Mouse (Mus musculus) heart, adult 9 months (tissue): ENCODE data around the gene Hmgcr.
A peak's percentile ranks its signal among the peaks of the same experiment; 100 is the strongest.

Experiments
- DNase-seq, 2 experiments: peaks; one replicate each; pipeline ENCODE4 v3.0.0; 2022; ENCODE audit warnings: low spot score in 2 of 2

The Hmgcr gene

DNA sequence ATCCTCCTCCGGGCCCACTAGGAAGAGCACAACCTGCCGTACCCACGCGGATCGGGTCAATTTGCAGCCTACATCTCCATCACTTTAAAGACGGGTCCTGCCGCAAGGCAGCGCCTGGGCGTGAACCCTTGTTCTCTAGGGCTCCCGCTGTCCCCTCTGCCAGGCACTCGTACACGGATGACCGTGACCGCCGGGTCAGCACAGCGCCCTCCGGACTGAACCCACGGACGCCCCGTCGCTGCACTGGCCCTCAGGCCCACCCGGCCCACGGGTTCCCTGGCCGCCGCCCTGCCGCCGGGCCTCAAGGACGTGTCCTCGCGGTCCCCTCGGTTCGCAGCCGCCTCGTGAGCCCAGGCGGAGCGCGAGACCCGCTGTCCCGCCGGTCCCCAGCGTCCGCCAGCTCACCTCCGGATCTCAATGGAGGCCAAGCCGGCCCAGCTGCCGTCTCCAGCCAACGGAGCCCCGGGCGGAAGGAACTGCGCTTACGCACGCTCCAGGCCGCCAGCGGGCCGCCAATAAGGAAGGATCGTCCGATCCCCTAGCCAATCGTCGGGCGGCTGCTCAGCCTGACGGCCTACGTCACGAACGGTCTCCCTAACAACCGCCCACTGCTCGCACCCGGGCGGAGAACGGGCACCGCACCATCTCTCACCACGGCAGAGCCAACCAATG lies at the start of gene Hmgcr:
TSS of gene Hmgcr (minus strand) at position 531 of the 672 bp plus-strand sequence.
- peak; percentile 97 to 99 for DNase-seq

DNA sequence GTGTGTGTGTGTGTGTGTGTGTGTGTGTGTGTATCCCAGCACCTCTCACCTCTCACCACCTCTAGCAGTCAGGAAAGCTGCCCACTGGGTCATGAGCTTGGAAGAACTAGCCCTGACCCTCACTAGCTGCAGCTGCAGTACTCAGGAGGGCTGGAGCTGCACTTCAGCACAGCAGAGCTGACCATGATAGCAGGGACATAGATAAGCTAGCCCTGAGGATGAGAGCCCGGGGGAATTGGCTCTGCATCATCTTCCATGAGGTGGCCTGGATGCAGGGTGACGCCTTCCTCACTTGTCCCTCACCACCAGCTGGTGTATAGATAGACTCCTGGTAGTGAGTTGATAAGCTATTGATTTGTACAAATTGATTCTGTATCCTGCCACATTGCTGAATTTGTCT lies 49.3 kb upstream of the Hmgcr start:
- no peak for DNase-seq

DNA sequence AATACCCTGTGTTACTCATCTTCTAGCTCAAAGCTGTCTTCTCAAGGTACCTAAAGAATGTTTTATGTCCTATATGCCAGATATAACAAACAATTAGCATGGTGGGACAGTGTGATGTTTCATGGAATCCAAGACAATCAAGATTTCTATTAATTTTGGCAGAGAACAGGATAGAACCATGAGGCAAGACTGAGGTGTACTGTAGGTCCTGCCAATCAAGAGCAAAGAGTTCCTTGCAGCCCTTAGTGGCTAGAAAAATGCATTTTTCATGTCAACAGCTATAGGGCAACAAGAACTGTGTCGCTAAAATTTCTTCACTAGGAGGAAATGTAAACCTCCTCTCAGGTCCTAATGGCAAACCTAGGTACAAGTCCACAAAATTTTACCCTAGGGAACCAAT lies 47.1 kb upstream of the Hmgcr start:
- no peak for DNase-seq

DNA sequence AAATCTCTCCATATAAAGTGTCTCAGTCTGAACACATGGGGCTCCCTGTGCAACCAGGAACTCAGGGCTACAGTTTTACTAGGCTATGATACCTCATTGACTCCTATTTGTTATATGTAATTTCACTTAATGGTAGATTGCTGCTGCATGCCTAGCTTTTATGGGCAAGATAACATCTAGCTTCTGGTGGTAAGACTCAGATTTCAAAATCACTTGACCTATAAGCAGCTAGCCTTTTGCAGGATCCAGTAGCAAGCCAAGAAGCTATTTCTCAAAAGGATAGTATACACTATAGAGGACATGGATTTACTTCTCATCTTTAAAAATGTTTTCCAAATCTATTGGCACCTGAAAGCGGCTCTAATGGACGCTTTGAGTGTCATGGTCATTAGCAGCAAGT lies 45.6 kb upstream of the Hmgcr start:
- no peak for DNase-seq

DNA sequence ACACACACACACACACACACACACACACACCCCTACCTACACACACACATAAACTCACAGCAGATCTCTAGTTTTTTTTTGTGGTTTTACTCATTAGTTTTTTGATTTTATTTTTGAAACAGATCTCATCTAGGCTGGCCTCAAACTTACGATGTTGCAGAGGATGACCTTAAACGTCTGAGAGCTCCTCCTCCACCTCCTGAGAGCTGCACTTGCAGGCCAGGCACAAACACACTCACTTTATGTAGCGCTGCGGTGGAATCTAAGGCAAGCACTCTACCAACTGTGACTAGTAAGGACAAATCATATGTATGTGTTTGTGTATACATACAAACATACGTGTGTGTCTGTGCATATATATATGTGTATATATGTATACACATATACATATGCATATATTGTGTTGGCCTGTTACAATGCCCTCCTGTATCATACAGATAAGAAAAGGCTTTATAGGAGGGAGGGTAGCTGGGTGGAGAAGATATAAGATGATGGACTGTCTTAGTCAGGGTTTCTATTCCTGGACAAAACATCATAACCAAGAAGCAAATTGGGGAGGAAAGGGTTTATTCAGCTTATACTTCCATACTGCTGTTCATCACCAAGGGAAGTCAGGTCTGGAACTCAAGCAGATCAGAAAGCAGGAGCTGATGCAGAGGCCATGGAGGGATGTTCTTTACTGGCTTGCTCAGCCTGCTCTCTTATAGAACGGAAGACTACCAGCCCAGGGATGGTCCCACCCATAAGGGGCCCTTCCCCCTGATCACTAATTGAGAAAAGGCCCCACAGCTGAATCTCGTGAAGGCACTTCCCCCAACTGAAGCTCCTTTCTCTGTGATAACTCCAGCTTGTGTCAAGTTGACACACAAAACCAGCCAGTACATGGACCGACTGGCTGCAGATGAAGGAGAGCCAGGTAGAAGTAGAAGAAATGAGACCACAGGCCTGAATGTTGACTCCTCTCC lies 38.8 kb upstream of the Hmgcr start:
- DNase-seq, result no peak

DNA sequence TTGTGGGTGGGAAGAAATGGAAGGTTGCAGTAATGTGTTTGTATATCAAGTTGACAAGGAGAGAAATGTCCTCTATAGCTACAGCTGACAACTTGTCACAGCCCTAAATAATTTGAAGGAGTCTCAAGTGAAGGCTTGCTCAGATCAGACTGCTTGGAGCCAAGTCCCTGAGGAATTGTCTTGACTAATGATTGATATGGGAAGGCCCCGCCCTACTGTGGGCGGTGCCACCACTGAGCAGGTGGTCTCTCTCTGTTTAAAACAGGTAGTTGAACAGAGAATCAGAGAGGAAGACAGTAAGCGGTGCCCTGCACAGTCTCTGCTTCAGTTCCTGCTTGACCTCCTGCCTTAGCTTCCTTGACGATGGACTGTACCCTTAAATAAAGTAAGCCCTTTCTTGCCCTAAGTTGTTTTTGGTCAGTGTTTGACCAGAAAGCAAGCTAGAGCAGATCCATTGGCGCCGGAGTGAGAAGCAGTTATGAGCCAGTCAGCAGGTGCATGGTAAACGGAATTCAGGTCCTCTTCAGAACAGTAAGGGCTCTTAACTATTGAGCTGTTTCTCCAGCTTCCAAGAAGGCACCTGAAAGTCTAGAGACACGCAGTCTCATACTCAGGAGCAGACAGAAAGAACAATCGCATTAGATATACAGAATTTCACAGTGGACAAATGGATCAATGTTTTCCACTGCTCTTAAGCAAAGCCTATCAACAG lies 32.0 kb upstream of the Hmgcr start:
- no peak for DNase-seq

DNA sequence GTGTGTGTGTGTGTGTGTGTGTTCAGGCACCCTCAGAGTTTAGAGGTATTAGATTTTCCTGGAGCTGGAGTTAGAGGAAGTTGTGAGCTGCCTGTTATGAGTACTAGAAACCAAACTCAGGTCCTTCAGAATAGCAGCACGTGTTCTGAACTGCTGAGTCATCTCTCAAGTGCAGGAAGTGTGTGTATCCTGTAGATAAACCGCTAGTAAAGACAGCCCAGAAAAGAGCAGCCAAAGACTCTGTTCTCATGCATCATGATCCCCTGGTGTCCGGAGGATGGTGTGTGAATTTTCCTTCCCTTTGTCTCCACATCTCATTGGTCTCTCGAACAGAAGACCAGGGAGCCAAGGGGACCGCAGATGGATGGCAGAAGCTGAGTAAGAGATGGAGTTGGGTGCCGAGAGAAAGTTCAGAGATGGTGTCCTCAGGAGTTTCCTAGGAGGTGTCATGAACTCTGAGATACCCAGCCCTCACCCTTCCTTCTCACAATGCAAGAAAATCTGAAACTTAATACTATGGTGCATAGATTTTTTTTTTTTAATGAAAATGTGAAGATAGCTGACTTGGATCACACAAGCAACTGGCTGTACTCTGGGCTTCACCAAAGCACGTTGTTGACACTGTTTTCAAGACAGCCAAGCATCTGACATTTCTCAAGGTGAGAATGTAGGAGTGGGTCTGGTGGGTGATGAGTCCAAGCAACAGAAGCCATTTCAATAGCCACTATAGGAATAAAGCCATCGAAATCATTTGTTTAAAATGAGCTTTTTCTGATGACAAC lies 27.3 kb upstream of the Hmgcr start:
- peak; percentile 29 to 65 for DNase-seq

DNA sequence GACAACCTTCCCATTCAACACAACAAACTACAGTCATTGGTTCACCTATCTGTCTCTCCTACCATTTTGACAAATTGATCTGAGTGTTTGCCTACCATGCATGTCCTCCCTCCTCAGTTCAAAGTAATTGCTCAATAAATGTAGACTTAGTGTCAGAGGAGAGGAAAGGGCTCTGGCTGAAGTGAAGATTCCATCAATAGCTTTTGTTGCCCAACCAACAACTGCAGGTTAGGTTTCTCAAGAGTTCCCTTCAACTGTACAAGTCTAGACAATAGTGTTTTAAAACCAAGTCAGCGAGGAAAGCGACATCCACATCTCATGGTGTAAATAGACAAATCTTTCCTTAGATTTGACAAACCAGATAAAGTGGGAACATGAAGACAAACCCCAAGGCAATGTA lies 24.7 kb upstream of the Hmgcr start:
- DNase-seq, result no peak

DNA sequence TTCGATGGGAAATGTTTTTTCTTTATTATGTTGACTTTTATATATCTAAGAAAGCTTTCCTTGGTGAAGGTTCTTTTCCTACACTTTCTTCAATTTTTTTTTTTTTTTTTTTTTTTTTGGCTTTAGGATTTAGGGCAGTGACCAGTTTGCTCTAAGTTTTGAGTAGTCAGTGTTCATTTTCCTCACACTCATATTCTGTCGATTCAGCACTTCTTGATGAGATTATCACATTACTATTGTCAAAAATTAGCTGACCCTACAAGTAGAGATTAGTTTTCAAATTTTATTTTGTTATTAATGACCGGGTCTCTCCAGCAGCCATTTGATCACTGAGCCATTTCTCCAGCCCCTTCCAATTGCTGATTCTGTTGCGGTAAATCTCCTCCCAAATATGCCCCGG lies 19.2 kb upstream of the Hmgcr start:
- DNase-seq, result no peak

DNA sequence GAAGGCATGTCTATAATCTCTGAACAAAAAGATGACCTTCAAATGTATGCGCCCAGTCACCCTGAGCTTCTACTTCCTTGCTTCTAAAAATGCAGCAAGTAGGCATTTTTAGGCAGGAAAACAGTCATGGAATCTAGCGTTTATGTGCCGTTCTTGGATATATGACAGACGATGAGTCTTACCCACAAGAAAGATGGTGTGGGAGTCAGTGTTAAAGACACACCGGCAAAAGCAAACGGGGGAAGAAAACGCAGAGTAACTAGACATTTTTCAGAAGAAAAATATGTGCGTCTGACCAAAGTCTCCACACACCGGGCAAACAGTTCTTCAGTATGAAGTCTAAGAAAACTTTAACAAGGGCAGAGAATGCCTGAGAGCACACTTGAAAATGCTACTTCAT lies 16.5 kb upstream of the Hmgcr start:
- no peak for DNase-seq

DNA sequence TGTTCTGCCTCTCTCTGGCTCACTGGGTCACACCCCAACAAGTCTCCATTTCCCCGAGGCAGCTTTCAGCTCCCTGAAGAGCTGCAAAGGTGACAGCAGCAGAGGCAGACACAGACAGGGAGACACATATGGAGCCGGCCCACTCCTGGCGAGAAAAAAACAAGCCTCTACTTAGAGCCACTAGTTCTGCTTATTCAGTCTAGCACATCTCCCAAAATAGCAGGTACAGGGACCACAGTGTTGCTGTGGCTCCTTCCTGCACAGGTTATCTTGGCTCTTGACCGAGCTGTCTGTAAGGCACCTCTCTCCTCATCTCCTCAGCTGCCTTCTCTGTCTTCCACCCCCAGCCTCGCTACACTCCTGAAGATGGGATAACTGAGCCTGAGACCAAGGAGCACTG lies 14.0 kb upstream of the Hmgcr start:
- DNase-seq, result no peak

DNA sequence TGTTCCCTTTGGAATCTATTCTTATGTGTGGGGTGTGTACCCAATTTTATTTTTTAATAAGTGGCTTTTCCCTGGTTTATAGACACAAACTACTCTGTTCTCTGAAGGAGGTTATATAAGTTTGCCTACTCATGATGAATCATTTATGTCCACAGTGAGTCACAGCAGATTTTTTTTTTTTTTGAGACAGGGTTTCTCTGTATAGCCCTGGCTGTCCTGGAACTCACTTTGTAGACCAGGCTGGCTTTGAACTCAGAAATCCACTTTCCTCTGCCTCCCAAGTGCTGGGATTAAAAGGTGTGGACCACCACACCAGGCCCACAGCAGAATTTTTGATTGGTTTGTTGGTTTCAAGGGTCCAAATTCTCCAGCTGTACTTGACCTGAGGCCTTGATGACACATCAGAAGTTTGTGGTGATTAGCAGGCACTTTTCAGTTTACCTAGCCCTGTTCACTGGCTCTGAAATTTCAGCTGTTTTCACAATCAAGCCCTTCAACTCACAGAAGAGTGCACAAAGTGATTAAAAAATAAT lies 10.4 kb upstream of the Hmgcr start:
- no peak for DNase-seq

DNA sequence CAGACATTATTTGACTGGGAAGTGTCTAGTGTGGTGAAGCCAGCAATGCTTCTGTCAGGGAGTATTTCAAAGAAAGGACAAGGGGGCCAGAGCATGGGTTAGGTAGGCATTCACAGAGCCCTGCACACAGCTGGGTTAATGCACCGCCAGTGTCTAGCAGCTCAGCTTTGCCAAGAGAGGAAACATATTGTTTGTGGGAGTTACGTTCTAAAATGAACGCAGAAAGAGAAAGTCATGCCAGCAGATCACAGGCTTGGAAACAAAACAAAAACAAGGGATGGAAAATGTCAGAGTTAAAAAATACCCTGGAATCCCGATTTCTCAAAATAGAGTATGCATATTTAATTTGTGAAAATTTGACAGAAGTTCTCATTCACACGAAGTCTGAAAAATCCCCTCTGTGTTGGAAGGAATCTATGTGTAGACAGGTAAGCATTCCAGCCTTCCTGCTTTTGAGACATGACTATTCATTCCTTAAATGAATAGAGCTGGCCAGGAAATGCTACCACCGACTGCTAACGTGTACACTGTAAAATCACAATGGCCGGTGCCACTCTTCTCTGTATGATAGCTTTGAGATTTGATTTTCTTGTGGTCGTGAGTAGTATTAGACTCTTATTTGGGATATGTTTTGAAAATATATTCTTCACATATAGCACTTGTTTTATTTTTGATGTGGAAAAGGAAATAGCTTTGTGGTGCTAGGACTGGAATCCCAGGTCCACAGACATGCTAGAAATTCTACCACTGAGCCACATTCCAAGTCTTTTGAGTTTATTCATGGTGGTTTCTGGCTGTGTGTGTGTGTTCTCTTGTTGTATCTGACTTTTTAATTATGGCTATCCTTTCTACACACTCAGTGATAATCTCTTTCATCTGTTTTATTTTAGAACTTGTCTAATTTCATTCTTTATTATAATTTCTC lies 9.7 kb upstream of the Hmgcr start:
- DNase-seq, result no peak

DNA sequence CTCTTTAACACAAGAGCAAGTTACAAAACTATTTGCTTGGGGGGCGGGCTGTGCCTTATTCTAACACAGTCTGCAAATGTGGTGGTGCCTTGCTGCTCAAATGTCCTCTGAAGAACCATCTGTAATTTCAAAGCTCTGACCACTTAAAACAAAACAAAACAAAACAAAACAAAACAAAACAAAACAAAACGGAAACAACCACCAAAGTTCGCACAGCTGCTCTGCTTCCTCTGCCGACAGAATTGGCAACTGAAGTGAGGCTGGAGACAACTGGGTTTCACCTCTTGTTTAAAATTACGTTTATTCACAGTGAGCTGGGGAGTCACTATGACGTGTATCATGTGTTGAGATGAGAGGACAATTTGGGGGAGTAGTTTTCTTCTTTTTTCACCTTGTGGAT lies 7.9 kb upstream of the Hmgcr start:
- DNase-seq, result no peak

DNA sequence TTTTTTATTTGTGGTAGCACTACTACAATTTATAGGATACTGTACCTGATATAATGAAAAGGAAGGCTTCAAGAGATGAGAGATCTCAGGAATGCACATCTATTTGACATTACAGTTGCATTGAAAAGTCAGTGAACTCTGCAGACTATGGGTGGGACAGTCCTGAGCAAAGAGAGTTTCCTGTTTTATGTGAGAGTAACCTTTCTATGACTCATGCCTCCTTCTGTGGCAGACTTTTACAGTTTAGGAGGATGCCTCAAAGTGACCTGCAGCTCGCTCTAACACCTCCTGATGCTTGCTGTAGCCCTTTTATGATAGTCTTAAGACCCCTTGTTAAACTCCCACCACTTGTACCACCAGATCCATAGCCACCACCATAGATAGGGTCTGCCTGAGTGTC lies 6.3 kb upstream of the Hmgcr start:
- no peak for DNase-seq

DNA sequence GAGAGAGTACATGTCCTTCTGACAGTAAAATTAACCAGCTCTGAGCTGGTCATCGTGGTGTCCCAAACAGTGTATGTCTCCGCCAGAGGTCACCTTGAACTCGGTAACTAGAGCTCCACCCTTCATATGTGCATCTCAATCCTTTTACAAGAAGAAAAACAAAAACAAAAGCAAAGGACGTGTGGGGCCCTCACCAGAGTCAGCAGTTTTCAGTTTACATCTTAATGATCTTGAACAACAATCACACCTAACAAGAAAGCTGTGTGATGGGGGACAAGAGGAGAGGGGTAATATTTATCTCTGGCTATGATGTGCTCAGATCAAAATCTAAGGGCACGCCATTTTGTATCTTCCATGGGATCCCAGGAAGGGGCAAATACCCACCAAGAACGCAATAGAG lies 5.0 kb upstream of the Hmgcr start:
- DNase-seq, result no peak

DNA sequence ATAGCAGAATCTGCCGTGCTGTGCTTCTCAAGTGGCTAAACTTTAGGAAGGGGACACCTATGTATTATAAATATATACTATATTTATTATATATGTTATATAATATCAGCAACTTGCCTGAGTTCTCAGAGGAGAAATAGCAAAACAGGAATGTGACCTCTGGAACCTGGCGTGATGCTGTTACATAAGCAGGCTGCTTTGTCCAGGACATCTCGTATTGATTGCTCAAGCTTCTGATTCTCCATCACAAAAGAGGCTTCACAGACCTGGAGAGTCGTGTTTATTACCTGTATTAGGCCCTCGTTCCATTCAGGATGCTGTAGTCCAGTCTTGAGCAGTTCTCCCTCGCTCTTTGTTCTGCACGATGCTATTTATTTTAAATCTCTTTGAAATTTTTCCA lies 3.1 kb upstream of the Hmgcr start:
- no peak for DNase-seq

DNA sequence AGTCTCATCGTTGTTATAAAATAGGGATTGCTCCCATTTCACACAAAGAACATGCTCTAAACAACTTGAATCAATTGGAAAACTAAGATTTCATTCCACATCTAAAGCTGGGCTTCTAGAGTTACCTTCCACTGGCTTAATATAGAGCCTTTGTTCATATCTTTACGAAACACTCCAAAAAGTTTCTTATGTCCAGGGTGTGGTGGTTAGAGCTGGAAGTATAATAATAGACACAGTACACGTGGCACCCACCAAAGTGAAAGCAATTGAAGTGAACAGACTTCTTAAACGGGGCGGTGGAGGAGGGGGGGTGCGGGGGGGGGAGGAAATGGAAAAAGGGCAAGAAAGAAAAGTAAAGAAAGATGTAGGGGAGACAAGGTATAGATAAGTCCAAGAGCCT lies 1.5 kb upstream of the Hmgcr start:
- no peak for DNase-seq

DNA sequence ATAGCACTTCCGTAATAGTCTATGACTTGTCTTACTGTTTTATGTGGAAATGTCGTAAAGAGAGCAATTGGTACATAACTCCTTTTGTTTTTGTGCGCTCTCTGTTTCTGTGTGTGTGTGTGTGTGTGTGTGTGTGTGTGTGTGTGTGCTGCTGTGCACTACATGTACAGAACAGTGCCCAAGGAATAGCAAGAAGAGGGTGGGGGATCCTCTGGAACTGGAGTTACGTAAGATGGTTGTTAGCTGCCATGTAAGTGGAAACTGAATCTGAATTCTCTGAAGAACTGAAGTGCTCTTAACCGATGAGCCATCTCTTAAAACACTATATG lies 1.1 kb upstream of the Hmgcr start:
- DNase-seq, result no peak

DNA sequence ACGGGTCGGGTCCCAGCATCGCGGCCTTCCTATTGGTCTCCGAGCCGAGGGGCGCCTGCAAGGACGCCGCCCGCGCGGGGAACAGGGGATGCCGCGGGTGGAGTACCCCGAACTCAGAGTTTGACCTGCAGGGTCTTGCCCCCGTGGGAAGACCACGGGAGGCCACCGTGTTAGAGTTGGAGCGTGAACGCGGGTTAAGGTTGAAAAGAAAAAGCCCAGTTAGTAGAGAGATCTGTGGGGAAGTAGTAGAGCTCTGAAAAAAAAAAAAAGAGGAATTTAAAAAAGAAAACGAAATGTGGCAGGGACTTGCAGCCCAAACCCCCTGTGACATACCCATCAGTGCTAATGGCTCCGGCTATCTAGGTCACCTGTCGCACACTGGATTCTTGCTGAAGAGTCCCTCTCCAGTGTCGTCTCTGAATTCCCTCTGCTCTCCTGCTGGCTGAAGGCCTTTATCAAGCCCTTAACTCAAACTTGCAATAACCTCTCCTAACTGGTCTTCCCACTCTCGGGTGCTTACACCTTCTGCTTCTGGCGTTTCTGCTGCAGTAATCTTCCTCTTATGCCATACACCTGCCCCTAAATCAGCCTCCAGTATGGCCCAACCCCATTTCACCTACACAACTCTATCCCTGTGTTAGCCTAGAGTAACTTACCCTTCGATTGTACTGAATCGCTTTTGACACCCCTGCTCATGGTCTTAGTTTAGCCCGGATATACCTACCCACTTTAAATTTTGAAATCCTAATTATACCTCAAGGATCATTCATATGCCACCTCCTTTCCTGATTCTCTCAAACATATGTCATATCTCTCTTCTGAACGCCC lies 556 bp upstream of the Hmgcr start:
- no peak for DNase-seq
